Mouse (Mus musculus) small intestine, adult 2 months (tissue): ENCODE measurements around the gene Agbl2. TPM values are rescaled to one million over a fixed set of nuclear protein-coding genes. Genes with fewer than 3 reads are reported as not detected.

ENCODE experiments used
- H3K27ac ChIP-seq: fragments of 200-500 bp; 2 replicates; pipeline ENCODE4 v1.5.1; 2012; ENCODE audit warnings: low read depth, low read length, control low read depth, inconsistent platforms; ENCODE audit not compliant: insufficient read depth
- H3K27me3 ChIP-seq: fragments of 200-500 bp; 2 replicates; pipeline ENCODE4 v1.6.1; 2012; ENCODE audit warnings: mild to moderate bottlenecking, moderate library complexity, low read length, inconsistent platforms; ENCODE audit not compliant: control insufficient read depth, insufficient read depth
- H3K36me3 ChIP-seq: fragments of 200-500 bp; 2 replicates; pipeline ENCODE4 v1.6.1; 2012; ENCODE audit warnings: mild to moderate bottlenecking, low read length, control low read depth, inconsistent platforms; ENCODE audit not compliant: control insufficient read depth, insufficient read depth
- H3K4me1 ChIP-seq: fragments of 200-500 bp; 2 replicates; pipeline ENCODE4 v1.6.1; 2012; ENCODE audit warnings: low read length, inconsistent platforms, mixed read lengths; ENCODE audit not compliant: control insufficient read depth, insufficient read depth, insufficient read length
- H3K4me3 ChIP-seq: fragments of 200-500 bp; 2 replicates; pipeline ENCODE4 v1.5.1; 2012; ENCODE audit warnings: low read depth, mild to moderate bottlenecking, control low read depth, inconsistent platforms, low read length, moderate library complexity
- CTCF ChIP-seq: fragments of 200-500 bp; IDR thresholded peaks from 2 replicates; pipeline ENCODE4 v1.5.1; 2012; ENCODE audit warnings: low read depth, mild to moderate bottlenecking, control low read depth, inconsistent platforms, low read length, moderate library complexity, mixed read lengths; ENCODE audit not compliant: insufficient replicate concordance, insufficient read length; ENCODE audit errors: extremely low read depth
- POLR2A ChIP-seq: fragments of 200-500 bp; IDR thresholded peaks from 2 replicates; pipeline ENCODE4 v1.6.1; 2012; ENCODE audit warnings: low read depth, mild to moderate bottlenecking, control low read depth, inconsistent platforms, low read length, moderate library complexity
- WGBS: fragments of 180-500 bp; shearing (Covaris S2); methylation state at CpG from one replicate; pipeline ENCODE4 v1.1.7; 2018; 5-methylcytosine and 5-hydroxymethylcytosine counted together
- polyA plus RNA-seq: library from polyadenylated mRNA; depleted of rRNA; stranded (reverse); fragments of >200 nt; gene quantifications from 2 replicates; pipeline ENCODE4 v1.2.3, GENCODE M21; 2012

The Agbl2 gene
- polyA plus RNA-seq, 1 experiment, result 0.22 TPM

DNA sequence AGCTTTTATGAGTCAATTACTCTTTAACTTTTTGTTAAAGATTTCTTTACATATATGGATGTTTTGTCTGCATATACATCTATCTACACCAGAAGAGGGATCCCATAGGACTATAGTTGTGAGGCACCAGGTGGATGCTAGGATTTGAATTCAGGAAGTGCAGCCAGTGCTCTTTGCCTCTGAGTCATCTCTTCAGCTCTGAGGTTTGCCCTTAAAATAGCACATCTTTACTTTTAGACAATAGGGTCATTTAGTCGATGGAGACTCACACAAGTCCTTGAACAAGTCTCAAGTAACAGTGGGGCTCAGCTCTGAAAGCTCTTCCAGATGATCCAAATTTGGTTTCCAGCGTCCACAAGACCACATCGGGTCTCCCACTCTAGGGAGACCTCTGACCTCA, 1.2 kb upstream of the Agbl2 start:
- Histone ChIP-seq H3K27me3 (peaks cover 4% of the 10 kb centered on the region; the same call in 1 of the 2 replicates), H3K4me3 (no peak overlapping the region), H3K36me3 (peaks cover 36% of the 10 kb centered on the region), H3K4me1 (peaks cover 2% of the 10 kb centered on the region), H3K27ac (no peak overlapping the region)
- WGBS, result 47% methylated on average over 3 of the region's 3 CpGs
- TF ChIP-seq CTCF, result no peak
- TF ChIP-seq POLR2A, result no peak

DNA sequence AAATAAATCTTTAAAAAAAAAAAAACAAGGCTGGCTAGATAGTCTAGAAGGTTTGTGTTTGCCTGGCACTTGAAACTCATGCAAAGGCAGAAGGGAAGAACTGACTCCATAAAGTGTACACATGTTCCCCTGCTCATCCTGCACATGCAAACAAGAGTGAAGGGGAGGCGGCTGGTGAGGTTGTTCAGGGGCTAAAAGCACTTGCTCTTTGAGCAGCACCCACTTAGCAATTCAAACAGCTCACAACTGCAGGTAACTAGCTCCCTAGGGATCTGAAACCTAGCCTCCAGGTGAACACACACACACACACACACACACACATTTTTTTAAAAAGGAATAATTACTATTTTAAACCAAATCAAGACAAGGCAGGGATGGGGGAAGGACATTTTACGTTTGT, 589 bp upstream of the Agbl2 start:
- WGBS, result 54% methylated on average over 2 of the region's 2 CpGs
- no peak overlapping the region for H3K4me3 ChIP-seq
- peaks cover 4% of the 10 kb centered on the region; the same call in 1 of the 2 replicates for H3K27me3 ChIP-seq
- peaks cover 2% of the 10 kb centered on the region for H3K4me1 ChIP-seq
- no peak overlapping the region for H3K27ac ChIP-seq
- H3K36me3 ChIP-seq, result peaks cover 32% of the 10 kb centered on the region
- no peak for TF ChIP-seq CTCF
- no peak for TF ChIP-seq POLR2A

DNA sequence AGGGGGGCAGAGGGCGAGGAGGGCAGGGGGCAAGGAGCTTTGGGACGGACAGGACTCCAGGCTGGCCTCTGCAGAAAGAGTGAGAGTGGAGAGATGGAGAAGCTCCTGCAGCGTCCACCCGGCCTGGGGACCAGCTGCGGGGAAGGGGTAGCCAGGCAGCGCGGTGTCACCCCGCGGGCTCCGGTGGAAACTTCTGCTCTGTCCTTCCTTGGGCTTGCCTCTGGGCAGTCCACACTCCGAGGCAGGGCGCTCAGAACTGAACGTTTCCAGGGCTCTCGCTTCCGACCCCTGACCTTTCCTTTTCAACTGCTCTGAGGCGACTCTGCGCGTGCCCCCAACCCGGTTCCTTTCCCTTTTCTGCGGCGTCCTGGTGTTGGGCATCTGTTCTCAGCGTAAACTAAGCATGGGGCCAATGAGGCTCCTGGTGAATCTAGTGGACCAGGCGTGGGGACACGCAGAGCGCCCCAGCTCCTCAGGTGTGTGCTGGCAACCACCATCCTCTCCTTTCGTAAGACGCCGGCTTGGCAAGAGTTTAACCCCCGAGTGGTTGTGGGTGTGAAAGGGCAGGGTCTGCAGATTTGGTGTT, 467 bp downstream of the Agbl2 start:
- H3K4me3 ChIP-seq, result peak overlapping the region; percentile 51
- no peak for TF ChIP-seq CTCF
- no peak for TF ChIP-seq POLR2A
- peaks cover 23% of the 10 kb centered on the region for H3K36me3 ChIP-seq
- no peak overlapping the region for H3K27ac ChIP-seq
- peaks cover 2% of the 10 kb centered on the region for H3K4me1 ChIP-seq
- 3% methylated on average over 28 of the region's 29 CpGs for WGBS
- peaks cover 4% of the 10 kb centered on the region; the same call in 1 of the 2 replicates for H3K27me3 ChIP-seq

DNA sequence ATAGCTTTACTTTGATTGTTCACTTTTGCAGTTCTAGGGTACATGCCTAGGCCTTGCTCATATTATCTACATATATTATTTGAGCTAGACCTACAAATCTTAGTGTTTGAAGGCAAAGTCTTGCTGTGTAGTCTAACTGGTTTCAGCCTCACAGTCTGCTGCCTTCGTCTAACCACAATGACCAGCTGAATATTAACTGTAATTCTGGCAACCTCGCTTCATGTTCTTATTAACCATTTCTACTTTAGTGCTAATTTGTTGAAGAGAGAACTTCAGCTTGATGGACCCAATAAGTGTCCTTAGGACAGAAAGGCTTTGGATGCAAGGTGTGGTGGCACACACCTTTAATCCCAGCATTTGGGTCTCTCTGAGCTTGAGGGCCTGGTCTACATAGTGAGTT, 5.6 kb downstream of the Agbl2 start:
- no peaks in the 10 kb centered on the region for H3K36me3 ChIP-seq
- WGBS, result 85% methylated on average over 2 of the region's 2 CpGs

DNA sequence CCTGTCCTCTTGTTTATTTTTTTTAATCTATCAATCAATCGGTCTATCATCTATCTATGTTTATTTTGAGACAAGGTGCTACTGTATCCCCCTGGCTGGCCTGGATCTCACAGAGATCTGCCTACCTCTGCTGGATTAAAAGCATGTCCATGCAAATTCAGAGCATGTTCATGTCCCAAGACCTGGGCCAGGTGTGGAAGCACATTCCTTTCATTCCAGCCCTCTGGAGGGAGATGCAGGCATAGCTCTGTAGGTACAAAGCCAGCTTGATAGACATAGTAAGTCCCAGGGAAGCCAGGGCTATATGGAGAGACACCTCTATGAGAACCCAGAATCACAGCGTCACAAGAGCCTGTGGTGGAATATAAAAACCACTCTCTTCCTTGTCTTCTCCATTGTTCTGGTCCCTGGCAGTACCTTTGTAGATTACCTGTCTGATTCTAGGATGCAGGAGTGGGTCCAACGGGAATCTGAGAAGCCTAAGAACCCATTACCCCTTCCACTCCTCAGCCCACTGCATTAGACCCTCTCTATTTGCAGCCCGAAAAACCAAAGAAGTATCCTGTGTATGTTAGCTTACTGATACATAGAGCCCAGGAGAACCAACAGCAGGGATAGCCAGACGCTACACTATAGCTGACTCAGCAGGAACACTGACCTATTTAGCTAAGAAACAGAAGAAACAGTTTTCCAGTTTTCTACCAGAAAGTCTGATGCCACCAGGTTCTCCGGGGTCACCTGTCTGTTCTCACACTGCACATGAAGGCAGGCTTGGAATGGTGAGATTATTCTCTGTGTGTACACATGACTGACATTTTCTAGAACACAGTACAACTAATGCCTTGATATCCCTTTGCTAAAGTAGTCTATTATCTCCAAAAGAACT, 26.0 kb downstream of the Agbl2 start:
- TF ChIP-seq POLR2A (no peak), CTCF (no peak)
- Histone ChIP-seq H3K27ac (no peak overlapping the region), H3K4me1 (no peaks in the 10 kb centered on the region), H3K36me3 (no peaks in the 10 kb centered on the region), H3K27me3 (no peaks in the 10 kb centered on the region), H3K4me3 (no peak overlapping the region)
- WGBS, result 83% methylated on average over 6 of the region's 6 CpGs

More for the DNA sequence above, 5.6 kb downstream of the Agbl2 start:
- Histone ChIP-seq H3K4me1 (peaks cover under 1% of the 10 kb centered on the region), H3K27me3 (peaks cover under 1% of the 10 kb centered on the region; the same call in 1 of the 2 replicates), H3K4me3 (no peak overlapping the region), H3K27ac (no peak overlapping the region)
- TF ChIP-seq CTCF (no peak), POLR2A (no peak)

DNA sequence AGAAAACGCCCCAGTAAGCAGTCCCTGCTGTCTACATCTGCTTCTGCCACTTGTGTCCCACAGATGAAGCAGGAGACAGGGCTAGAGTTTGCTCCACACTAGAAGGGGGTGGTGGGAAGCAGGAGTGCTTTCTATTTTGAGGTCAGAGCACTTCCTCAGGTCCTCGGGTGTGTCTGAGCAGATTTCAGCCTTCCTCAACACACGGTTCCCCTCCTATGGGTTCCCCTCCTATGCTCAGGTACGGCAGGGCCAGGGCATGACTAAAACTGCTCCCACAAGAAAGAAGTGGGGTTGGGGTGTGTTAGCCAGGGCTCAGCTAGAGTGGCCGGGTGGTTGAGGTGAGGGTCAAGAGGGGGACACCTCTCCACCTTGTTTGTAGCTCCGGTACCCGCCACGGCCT, 28.2 kb downstream of the Agbl2 start:
- no peak overlapping the region for H3K27ac ChIP-seq
- 71% methylated on average over 8 of the region's 8 CpGs for WGBS

DNA sequence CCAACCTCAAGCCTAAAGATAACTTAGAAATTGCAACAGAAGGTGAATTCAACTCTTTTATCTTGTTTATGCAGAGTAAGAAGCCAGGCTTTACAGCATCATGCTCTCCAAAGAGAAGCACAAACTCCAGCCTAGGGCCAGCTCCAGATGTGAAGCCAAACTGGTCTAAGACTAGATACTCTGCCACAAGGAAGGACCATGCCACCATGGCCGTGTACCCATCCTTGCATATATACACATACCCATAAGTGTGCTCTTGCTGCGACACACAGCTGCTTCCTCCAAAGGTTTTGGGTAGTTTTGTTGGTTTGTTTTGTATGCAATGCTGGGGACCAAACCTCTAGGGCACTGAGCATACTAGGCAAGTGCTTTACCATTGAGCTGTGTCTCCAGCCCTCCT, 32.7 kb downstream of the Agbl2 start:
- no peaks in the 10 kb centered on the region for H3K27me3 ChIP-seq
- H3K36me3 ChIP-seq, result no peaks in the 10 kb centered on the region
- no peak overlapping the region for H3K4me3 ChIP-seq
- no peak overlapping the region for H3K27ac ChIP-seq
- WGBS, result 83% methylated on average over 2 of the region's 2 CpGs
- H3K4me1 ChIP-seq, result no peaks in the 10 kb centered on the region; the same call in 1 of the 2 replicates
- no peak for TF ChIP-seq POLR2A
- no peak for TF ChIP-seq CTCF

More for the DNA sequence above, 28.2 kb downstream of the Agbl2 start:
- H3K36me3 ChIP-seq, result no peaks in the 10 kb centered on the region
- no peaks in the 10 kb centered on the region for H3K4me1 ChIP-seq
- no peak overlapping the region for H3K4me3 ChIP-seq
- no peaks in the 10 kb centered on the region for H3K27me3 ChIP-seq
- TF ChIP-seq POLR2A (no peak), CTCF (no peak)
